In genomic region chr10:61942719-61943118, GRCm38 (mm10) we compare ENCODE assay signal across 19 mouse cellular contexts. TPM values are rescaled to one million over a fixed set of nuclear protein-coding genes. Genes with fewer than 3 reads are reported as not detected.
"Had no signal": no experiment of that assay in that cellular context is flagged by ENCODE, and none has a peak within 500 bp of the region (broad histone marks: within the 10 kb centered on the region; RNA-seq: fewer than 3 reads in every experiment).

No protein-coding gene starts in this region.

- ATAC-seq: liver, embryonic 12.5 days; midbrain, embryonic 16.5 days had no signal

- DNase-seq: lung, postnatal 10 days; midbrain, embryonic 14.5 days; right cerebral cortex, adult 18-20 months; right cerebral cortex, postnatal 25 days; right cerebral cortex, postnatal 4 days; spleen, adult 18-20 months; thymus, adult 18-20 months; thymus, postnatal 14 days; thymus, postnatal 36 days had no signal

- H3K4me3 ChIP-seq: liver, embryonic 12.5 days; midbrain, embryonic 10.5 days; midbrain, embryonic 12.5 days; myocyte; neural tube, embryonic 13.5 days; neural tube, embryonic 15.5 days had no signal

- H3K4me2 ChIP-seq: liver, embryonic 12.5 days; midbrain, embryonic 12.5 days; neural tube, embryonic 13.5 days; neural tube, embryonic 15.5 days had no signal

- H3K36me3 ChIP-seq: liver, embryonic 12.5 days; midbrain, embryonic 10.5 days; midbrain, embryonic 12.5 days; neural tube, embryonic 13.5 days; neural tube, embryonic 15.5 days had no signal

- H3K9me3 ChIP-seq: liver, embryonic 12.5 days; midbrain, embryonic 10.5 days; midbrain, embryonic 12.5 days; neural tube, embryonic 13.5 days; neural tube, embryonic 15.5 days had no signal

- H3K4me1 ChIP-seq: liver, embryonic 12.5 days; neural tube, embryonic 13.5 days; neural tube, embryonic 15.5 days had no signal

- H3K9ac ChIP-seq: liver, embryonic 12.5 days; liver, embryonic 14.5 days; midbrain, embryonic 12.5 days; neural tube, embryonic 13.5 days; neural tube, embryonic 15.5 days had no signal

- H3K27ac ChIP-seq: liver, embryonic 12.5 days; liver, embryonic 14.5 days; midbrain, embryonic 10.5 days; midbrain, embryonic 12.5 days; neural tube, embryonic 13.5 days; neural tube, embryonic 15.5 days had no signal

RNA-seq across cellular contexts. Expression of gene Col13a1, which starts 36.2 kb away (rescaled TPM):
- total RNA-seq: megakaryocyte, adult 5-6 weeks; megakaryocyte-erythroid progenitor cell, adult 5-6 weeks had no signal
